Mouse (Mus musculus): Measurements from ENCODE around the gene Egfl7. TPM values are rescaled to one million over a fixed set of nuclear protein-coding genes. Genes with fewer than 3 reads are reported as not detected.

The Egfl7 gene
- polyA plus RNA-seq, 1 experiment: 196 TPM

DNA sequence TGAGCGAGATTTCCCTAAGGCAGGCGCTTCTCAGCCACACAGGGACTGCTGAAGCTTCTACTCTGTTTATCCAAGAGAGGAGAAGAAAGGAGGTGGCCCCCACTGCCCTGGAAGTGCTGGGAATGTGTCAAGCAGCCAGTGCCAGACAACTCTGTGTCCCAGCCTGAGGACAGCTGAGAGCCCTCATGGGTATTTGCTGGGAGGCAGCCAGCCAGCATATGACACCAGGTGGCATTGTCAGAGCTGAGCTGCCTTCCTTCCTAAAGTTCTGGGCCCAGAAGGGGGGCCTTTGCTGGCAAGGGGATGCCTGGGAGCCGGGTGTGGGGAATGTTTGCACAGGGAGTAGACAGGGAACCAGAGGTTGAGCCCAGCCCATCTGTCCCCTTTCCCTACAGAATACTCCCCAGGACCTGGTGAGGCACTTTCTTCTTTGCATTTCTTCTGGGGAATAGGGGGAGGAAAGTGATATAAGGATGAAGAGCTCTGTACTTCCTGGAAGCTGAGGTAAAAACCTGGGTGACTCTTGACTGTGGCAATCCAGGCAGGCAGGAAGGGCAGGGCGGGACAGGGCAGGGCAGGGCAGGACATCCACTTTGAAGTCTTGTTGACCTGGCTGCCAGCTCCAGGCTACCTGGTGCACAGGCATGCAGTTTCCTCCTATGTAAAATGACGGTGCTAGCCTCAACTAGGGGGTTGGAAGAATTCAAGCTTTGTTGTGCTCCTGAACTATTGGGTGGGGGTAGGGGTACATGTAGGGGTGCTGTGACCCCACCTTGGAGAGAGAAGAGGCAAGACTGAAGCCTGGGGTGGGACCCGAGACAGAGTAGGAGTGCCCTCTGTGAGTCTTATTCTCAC lies 27.5 kb downstream of the Egfl7 start:
- no peak for DNase-seq (ENCODE audit: low read depth in 1 of 2, low spot score in 2 of 2)
- TF ChIP-seq POLR2A (IDR thresholded peaks at IDR 0.05; ENCODE audit: low read depth, low read length) (no peak), CTCF (IDR thresholded peaks at IDR 0.05; ENCODE audit: extremely low read depth, insufficient read depth, insufficient read length, insufficient replicate concordance) (no peak)
- Histone ChIP-seq H3K27me3 (ENCODE audit: control insufficient read depth, insufficient read depth, low read length) (no peaks in the 10 kb centered on the region), H3K4me3 (ENCODE audit: extremely low read depth, insufficient read depth, insufficient read length) (no peak overlapping the region), H3K4me1 (ENCODE audit: control insufficient read depth, insufficient read depth, insufficient read length) (peaks cover 18% of the 10 kb centered on the region), H3K27ac (ENCODE audit: insufficient read depth, low read length) (no peak overlapping the region), H3K36me3 (ENCODE audit: control insufficient read depth, insufficient read depth, low read length) (no peaks in the 10 kb centered on the region)
- WGBS: 50% methylated on average over 6 of the region's 6 CpGs

DNA sequence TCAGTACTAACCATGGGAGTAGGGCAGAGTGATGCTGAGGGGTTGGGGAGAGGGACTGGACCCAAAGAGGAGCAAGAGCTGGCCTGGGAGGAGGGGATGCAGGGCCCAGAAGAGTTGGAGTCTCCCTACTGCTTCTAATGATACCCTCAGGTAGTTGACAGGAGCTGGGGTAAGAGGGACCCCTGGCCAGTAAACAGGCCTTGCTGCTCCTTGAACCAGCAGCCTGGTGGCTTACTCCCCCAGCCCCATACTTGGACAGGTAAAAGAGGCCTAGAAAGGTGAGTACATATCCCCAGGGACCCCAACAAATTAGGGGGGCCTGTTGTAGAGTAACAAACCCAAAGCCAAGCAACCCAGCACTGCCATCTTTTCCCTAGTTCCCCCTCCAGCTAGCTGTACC lies 29.0 kb downstream of the Egfl7 start:
- H3K27ac ChIP-seq (ENCODE audit: insufficient read depth, low read length): no peak overlapping the region
- H3K27me3 ChIP-seq (ENCODE audit: control insufficient read depth, insufficient read depth, low read length): no peaks in the 10 kb centered on the region
- no peaks in the 10 kb centered on the region for H3K36me3 ChIP-seq (ENCODE audit: control insufficient read depth, insufficient read depth, low read length)
- DNase-seq (ENCODE audit: low read depth in 1 of 2, low spot score in 2 of 2): no peak
- H3K4me3 ChIP-seq (ENCODE audit: extremely low read depth, insufficient read depth, insufficient read length): no peak overlapping the region
- TF ChIP-seq CTCF (IDR thresholded peaks at IDR 0.05; ENCODE audit: extremely low read depth, insufficient read depth, insufficient read length, insufficient replicate concordance) (no peak), POLR2A (IDR thresholded peaks at IDR 0.05; ENCODE audit: low read depth, low read length) (no peak)
- peaks cover 15% of the 10 kb centered on the region for H3K4me1 ChIP-seq (ENCODE audit: control insufficient read depth, insufficient read depth, insufficient read length)

DNA sequence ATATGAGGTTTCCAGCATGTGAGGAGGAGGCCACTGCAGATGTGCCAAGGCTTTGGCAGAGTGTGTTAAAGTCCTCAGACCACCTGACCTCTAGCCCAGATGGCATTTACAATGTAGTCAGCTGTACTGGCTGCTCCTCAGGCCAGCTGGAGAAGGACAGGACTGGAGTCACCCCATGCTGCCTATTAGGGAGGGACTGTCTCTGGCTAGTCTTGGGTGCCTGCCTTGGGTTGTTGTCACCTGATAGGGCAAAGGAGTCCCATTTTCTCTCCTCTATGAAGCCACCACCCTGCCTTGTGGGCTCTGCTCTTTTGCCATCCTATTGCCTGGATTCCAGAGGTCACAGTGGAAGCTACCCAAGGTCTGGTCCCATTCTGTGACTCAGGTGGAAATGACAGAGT lies 29.4 kb downstream of the Egfl7 start:
- H3K4me1 ChIP-seq (ENCODE audit: control insufficient read depth, insufficient read depth, insufficient read length): peaks cover 15% of the 10 kb centered on the region
- no peak for DNase-seq (ENCODE audit: low read depth in 1 of 2, low spot score in 2 of 2)
- H3K36me3 ChIP-seq (ENCODE audit: control insufficient read depth, insufficient read depth, low read length): no peaks in the 10 kb centered on the region
- H3K27ac ChIP-seq (ENCODE audit: insufficient read depth, low read length): no peak overlapping the region
- no peak for TF ChIP-seq POLR2A (IDR thresholded peaks at IDR 0.05; ENCODE audit: low read depth, low read length)
- no peak for TF ChIP-seq CTCF (IDR thresholded peaks at IDR 0.05; ENCODE audit: extremely low read depth, insufficient read depth, insufficient read length, insufficient replicate concordance)
- H3K27me3 ChIP-seq (ENCODE audit: control insufficient read depth, insufficient read depth, low read length): no peaks in the 10 kb centered on the region
- H3K4me3 ChIP-seq (ENCODE audit: extremely low read depth, insufficient read depth, insufficient read length): no peak overlapping the region

DNA sequence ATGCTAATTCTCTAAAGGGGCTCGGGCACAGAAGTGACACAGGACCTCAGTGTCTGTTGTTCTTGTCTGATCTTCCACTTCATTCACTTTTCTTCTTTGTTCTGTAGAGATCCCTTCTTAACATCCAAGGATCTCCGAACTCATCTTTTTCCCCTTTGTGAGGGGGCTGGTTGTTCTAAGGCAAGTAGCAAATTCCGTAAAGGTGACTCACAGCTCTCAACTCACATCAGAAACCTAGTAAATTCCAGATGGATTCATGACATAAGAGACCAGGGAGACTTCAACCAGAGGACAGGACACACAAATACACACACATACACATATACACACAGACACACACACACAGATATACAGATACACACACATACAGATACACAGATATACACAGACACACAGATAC lies 30.7 kb downstream of the Egfl7 start:
- no peak overlapping the region for H3K4me3 ChIP-seq (ENCODE audit: extremely low read depth, insufficient read depth, insufficient read length)
- no peak for TF ChIP-seq CTCF (IDR thresholded peaks at IDR 0.05; ENCODE audit: extremely low read depth, insufficient read depth, insufficient read length, insufficient replicate concordance)
- TF ChIP-seq POLR2A (IDR thresholded peaks at IDR 0.05; ENCODE audit: low read depth, low read length): no peak
- H3K36me3 ChIP-seq (ENCODE audit: control insufficient read depth, insufficient read depth, low read length): no peaks in the 10 kb centered on the region
- H3K27me3 ChIP-seq (ENCODE audit: control insufficient read depth, insufficient read depth, low read length): no peaks in the 10 kb centered on the region
- no peak for DNase-seq (ENCODE audit: low read depth in 1 of 2, low spot score in 2 of 2)
- H3K27ac ChIP-seq (ENCODE audit: insufficient read depth, low read length): no peak overlapping the region
- peaks cover 8% of the 10 kb centered on the region; the same call in 1 of the 2 replicates for H3K4me1 ChIP-seq (ENCODE audit: control insufficient read depth, insufficient read depth, insufficient read length)
- WGBS: 88% methylated on average over 3 of the region's 3 CpGs

GRCm38 (mm10) chr2:26611054-26611453 lies 31.2 kb downstream of the Egfl7 start:
- Histone ChIP-seq H3K4me3 (ENCODE audit: extremely low read depth, insufficient read depth, insufficient read length) (no peak overlapping the region), H3K27ac (ENCODE audit: insufficient read depth, low read length) (no peak overlapping the region), H3K4me1 (ENCODE audit: control insufficient read depth, insufficient read depth, insufficient read length) (peaks cover 8% of the 10 kb centered on the region; the same call in 1 of the 2 replicates), H3K36me3 (ENCODE audit: control insufficient read depth, insufficient read depth, low read length) (no peaks in the 10 kb centered on the region), H3K27me3 (ENCODE audit: control insufficient read depth, insufficient read depth, low read length) (no peaks in the 10 kb centered on the region)
- TF ChIP-seq CTCF (IDR thresholded peaks at IDR 0.05; ENCODE audit: extremely low read depth, insufficient read depth, insufficient read length, insufficient replicate concordance): no peak
- TF ChIP-seq POLR2A (IDR thresholded peaks at IDR 0.05; ENCODE audit: low read depth, low read length): no peak
- DNase-seq (ENCODE audit: low read depth in 1 of 2, low spot score in 2 of 2): no peak

DNA sequence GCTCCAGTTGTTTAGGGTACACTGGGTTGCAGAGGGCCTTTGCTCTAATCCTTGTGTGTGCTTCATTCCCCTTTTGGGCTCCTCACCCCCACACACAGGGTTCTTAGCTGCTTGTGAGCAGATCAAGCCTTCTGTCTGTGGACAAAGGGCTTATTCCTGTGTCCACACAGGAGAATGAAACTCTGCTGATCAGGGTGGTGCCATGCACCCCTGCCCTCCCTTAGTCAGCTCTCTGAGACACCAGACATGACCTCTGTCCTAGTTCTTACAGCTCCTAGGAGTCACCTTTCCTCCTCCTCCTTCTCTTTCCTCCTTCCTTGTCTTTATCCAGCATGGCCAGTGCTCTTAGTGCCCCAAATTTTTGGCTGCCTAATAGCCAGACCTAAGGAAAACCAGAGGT lies 32.1 kb downstream of the Egfl7 start:
- no peak overlapping the region for H3K4me3 ChIP-seq (ENCODE audit: extremely low read depth, insufficient read depth, insufficient read length)
- peaks cover 8% of the 10 kb centered on the region; the same call in 1 of the 2 replicates for H3K4me1 ChIP-seq (ENCODE audit: control insufficient read depth, insufficient read depth, insufficient read length)
- no peaks in the 10 kb centered on the region for H3K36me3 ChIP-seq (ENCODE audit: control insufficient read depth, insufficient read depth, low read length)
- TF ChIP-seq POLR2A (IDR thresholded peaks at IDR 0.05; ENCODE audit: low read depth, low read length): no peak
- TF ChIP-seq CTCF (IDR thresholded peaks at IDR 0.05; ENCODE audit: extremely low read depth, insufficient read depth, insufficient read length, insufficient replicate concordance): no peak
- H3K27me3 ChIP-seq (ENCODE audit: control insufficient read depth, insufficient read depth, low read length): no peaks in the 10 kb centered on the region
- DNase-seq (ENCODE audit: low read depth in 1 of 2, low spot score in 2 of 2): no peak
- no peak overlapping the region for H3K27ac ChIP-seq (ENCODE audit: insufficient read depth, low read length)

DNA sequence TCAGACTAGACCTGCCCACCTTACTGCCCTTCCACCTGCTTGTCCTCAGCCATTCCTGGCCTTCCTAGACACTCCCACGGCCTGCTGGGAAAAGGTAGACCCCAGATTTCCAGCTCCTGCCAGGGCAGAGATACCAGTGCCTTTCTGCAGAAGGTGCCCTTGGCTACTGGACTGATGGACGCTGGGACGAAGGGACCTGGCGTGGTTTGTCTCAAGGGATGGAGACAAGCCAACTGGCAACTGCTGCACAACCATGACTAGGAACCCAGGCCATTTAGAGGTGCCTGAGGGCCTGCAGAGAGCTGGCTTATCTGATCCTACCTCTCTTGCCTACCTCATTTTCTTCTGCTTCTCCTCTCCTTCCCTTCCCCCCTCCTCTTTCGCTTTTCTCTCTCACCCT lies 35.1 kb downstream of the Egfl7 start:
- no peaks in the 10 kb centered on the region for H3K36me3 ChIP-seq (ENCODE audit: control insufficient read depth, insufficient read depth, low read length)
- no peak overlapping the region for H3K4me3 ChIP-seq (ENCODE audit: extremely low read depth, insufficient read depth, insufficient read length)
- TF ChIP-seq POLR2A (IDR thresholded peaks at IDR 0.05; ENCODE audit: low read depth, low read length) (no peak), CTCF (IDR thresholded peaks at IDR 0.05; ENCODE audit: extremely low read depth, insufficient read depth, insufficient read length, insufficient replicate concordance) (no peak)
- H3K27me3 ChIP-seq (ENCODE audit: control insufficient read depth, insufficient read depth, low read length): no peaks in the 10 kb centered on the region
- no peak for DNase-seq (ENCODE audit: low read depth in 1 of 2, low spot score in 2 of 2)
- 79% methylated on average over 5 of the region's 5 CpGs for WGBS
- H3K27ac ChIP-seq (ENCODE audit: insufficient read depth, low read length): no peak overlapping the region
- no peaks in the 10 kb centered on the region for H3K4me1 ChIP-seq (ENCODE audit: control insufficient read depth, insufficient read depth, insufficient read length)
